Comparison of ENCODE assay signal across 9 mouse cellular contexts in the genomic region with DNA sequence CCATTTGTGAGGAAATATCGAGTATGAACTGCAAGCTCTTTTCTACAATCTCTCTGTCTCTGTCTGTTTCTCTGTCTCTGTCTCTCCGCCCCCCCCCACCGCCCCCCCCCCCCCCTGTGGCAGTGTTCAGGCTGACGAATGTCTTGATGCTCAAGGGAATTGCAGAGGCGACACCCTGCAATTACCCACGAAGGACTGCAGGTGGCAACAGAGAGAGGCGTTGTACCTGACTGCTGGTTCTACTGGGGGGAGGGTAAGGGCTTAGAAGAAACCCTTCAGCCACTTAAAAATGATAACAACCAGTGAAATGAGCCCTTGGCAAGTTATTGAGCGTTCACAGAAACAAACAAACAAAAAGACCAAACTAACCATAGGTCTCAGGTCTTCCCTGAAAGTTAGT. TPM values are rescaled to one million over a fixed set of nuclear protein-coding genes. Genes with fewer than 3 reads are reported as not detected.
DNase-seq lines count a peak whose midpoint lies in the region; ATAC-seq lines count a peak whose summit lies in the region.
"Had no signal": no experiment of that assay in that cellular context is flagged by ENCODE, and none has a peak within 500 bp of the region (broad histone marks: within the 10 kb centered on the region; RNA-seq: fewer than 3 reads in every experiment).

No protein-coding gene starts in this region.

- no peaks in the 10 kb centered on the region for H3K27me3 ChIP-seq in limb, embryonic 11.5 days (ENCODE audit: control insufficient read depth, insufficient read depth, low read length)
- 0 out of 2 replicates have a peak, but pooled peaks cover 6% of the 10 kb centered on the region for H3K27me3 ChIP-seq in limb, embryonic 10.5 days (ENCODE audit: low read depth, poor library complexity, severe bottlenecking)
- H3K27me3 ChIP-seq: hindbrain, embryonic 15.5 days had no signal

- 8% methylated on average over 8 of the region's 8 CpGs for WGBS in limb, embryonic 11.5 days
- WGBS in limb, embryonic 10.5 days, result 13% methylated on average over 8 of the region's 8 CpGs

- H3K4me2 ChIP-seq in limb, embryonic 11.5 days (ENCODE audit: low read depth, severe bottlenecking), result no peak overlapping the region
- H3K4me2 ChIP-seq: hindbrain, embryonic 15.5 days had no signal

- ATAC-seq in limb, embryonic 11.5 days (ENCODE audit: insufficient number of reproducible peaks, low FRiP score, low TSS enrichment, low read depth), result no peak

- no peaks in the 10 kb centered on the region for H3K4me1 ChIP-seq in limb, embryonic 11.5 days (ENCODE audit: control insufficient read depth, insufficient read depth, low read length)
- peaks cover 3% of the 10 kb centered on the region; the same call in 1 of the 2 replicates for H3K4me1 ChIP-seq in limb, embryonic 10.5 days
- H3K4me1 ChIP-seq: hindbrain, embryonic 15.5 days had no signal

- no peaks in the 10 kb centered on the region for H3K36me3 ChIP-seq in limb, embryonic 11.5 days (ENCODE audit: control insufficient read depth, insufficient read depth, low read length)
- no peaks in the 10 kb centered on the region for H3K36me3 ChIP-seq in limb, embryonic 10.5 days
- H3K36me3 ChIP-seq: hindbrain, embryonic 15.5 days had no signal

- H3K9me3 ChIP-seq in limb, embryonic 11.5 days (ENCODE audit: control insufficient read depth, low read length), result no peaks in the 10 kb centered on the region
- no peaks in the 10 kb centered on the region for H3K9me3 ChIP-seq in limb, embryonic 10.5 days (replicated peaks)
- H3K9me3 ChIP-seq: hindbrain, embryonic 15.5 days had no signal

- DNase-seq in limb, embryonic 11.5 days (ENCODE audit: low spot score), result peak; percentile 60
- DNase-seq in limb, embryonic 10.5 days (ENCODE audit: low spot score), result no peak
- DNase-seq in NIH3T3 (ENCODE audit: low read depth), result peak; percentile 36
- peak; percentile 44 for DNase-seq in c-Kit-positive CD71-positive TER-119-positive erythroid progenitor cells, embryonic 14.5 days (ENCODE audit: low spot score)
- peak; percentile 59 to 72 for DNase-seq in kidney, adult 8-10 months
- peak; percentile 36 to 58 for DNase-seq in lung, adult 18-20 months
- DNase-seq in telencephalon, adult 2 months (ENCODE audit: low read depth, low spot score), result peak; percentile 13
- no peak for DNase-seq in T-cell, adult 2 months (ENCODE audit: low spot score)

- no peak overlapping the region for H3K9ac ChIP-seq in limb, embryonic 11.5 days (ENCODE audit: low read length)
- H3K9ac ChIP-seq: hindbrain, embryonic 15.5 days had no signal

- no peak overlapping the region for H3K4me3 ChIP-seq in limb, embryonic 11.5 days (ENCODE audit: low read depth, low read length)
- H3K4me3 ChIP-seq in limb, embryonic 10.5 days, result no peak overlapping the region
- H3K4me3 ChIP-seq: hindbrain, embryonic 15.5 days had no signal

- no peak overlapping the region for H3K27ac ChIP-seq in limb, embryonic 11.5 days (replicated peaks; ENCODE audit: low read depth, low read length)
- H3K27ac ChIP-seq in limb, embryonic 10.5 days, result no peak overlapping the region
- H3K27ac ChIP-seq: hindbrain, embryonic 15.5 days had no signal

RNA-seq across cellular contexts. Expression of gene Gjb2, which starts 11.5 kb away (rescaled TPM):
- polyA plus RNA-seq in limb, embryonic 11.5 days (2014; fragmentation: Nextera tagmentation; extraction: Ambion mirVana), result 48.0 and 53.9 TPM in 2 replicates
- polyA plus RNA-seq in limb, embryonic 10.5 days (2016; fragmentation: Nextera tagmentation; extraction: Ambion mirVana), result 11.9 and 35.0 TPM in 2 replicates

RNA-seq across cellular contexts. Expression of gene Gm4491, which starts 22.7 kb away (rescaled TPM):
- polyA plus RNA-seq in limb, embryonic 11.5 days (2014; fragmentation: Nextera tagmentation; extraction: Ambion mirVana), result not detected in 2 replicates
- polyA plus RNA-seq in limb, embryonic 10.5 days (2016; fragmentation: Nextera tagmentation; extraction: Ambion mirVana), result not detected in 2 replicates

RNA-seq across cellular contexts. Expression of gene Gja3, which starts 35.1 kb away (rescaled TPM):
- polyA plus RNA-seq in limb, embryonic 11.5 days (2014; fragmentation: Nextera tagmentation; extraction: Ambion mirVana), result 18.8 and 19.8 TPM in 2 replicates
- 15.7 and 18.4 TPM in 2 replicates for polyA plus RNA-seq in limb, embryonic 10.5 days (2016; fragmentation: Nextera tagmentation; extraction: Ambion mirVana)

RNA-seq across cellular contexts. Expression of gene Gjb6, which starts 40.4 kb away (rescaled TPM):
- 9.9 and 11.0 TPM in 2 replicates for polyA plus RNA-seq in limb, embryonic 11.5 days (2014; fragmentation: Nextera tagmentation; extraction: Ambion mirVana)
- polyA plus RNA-seq in limb, embryonic 10.5 days (2016; fragmentation: Nextera tagmentation; extraction: Ambion mirVana), result 1.8 and 7.0 TPM in 2 replicates

Comparison
In these comparisons a context has a peak if more than half of its experiments do, and no peak if none do; other contexts are left out.
1. DNase-seq: peak in limb, embryonic 11.5 days (single experiment), NIH3T3 (single experiment), c-Kit-positive CD71-positive TER-119-positive erythroid progenitor cells, embryonic 14.5 days (single experiment), kidney, adult 8-10 months (2 of 2), lung, adult 18-20 months (2 of 2) and telencephalon, adult 2 months (single experiment); none in limb, embryonic 10.5 days (single experiment) and T-cell, adult 2 months (single experiment).